Mouse (Mus musculus) liver, adult 2 months (tissue): Measurements from ENCODE around the gene Dgkd. TPM values are rescaled to one million over a fixed set of nuclear protein-coding genes. Genes with fewer than 3 reads are reported as not detected.

Experiments
- DNase-seq: peaks from one replicate; pipeline ENCODE4 v3.0.0-alpha.2; 2011; ENCODE audit warnings: low read depth, low spot score; ENCODE audit errors: extremely low read depth
- H3K27ac ChIP-seq: fragments of 200-500 bp; replicated peaks from 2 replicates; pipeline ENCODE4 v1.5.1; 2012; ENCODE audit warnings: low read depth, mild to moderate bottlenecking, control low read depth, inconsistent platforms, low read length; ENCODE audit not compliant: insufficient read depth
- H3K27me3 ChIP-seq: fragments of 200-500 bp; 2 replicates; pipeline ENCODE4 v1.6.1; 2012; ENCODE audit warnings: mild to moderate bottlenecking, moderate library complexity, low read length, inconsistent platforms; ENCODE audit not compliant: control insufficient read depth, insufficient read depth
- H3K36me3 ChIP-seq: fragments of 200-500 bp; 2 replicates; pipeline ENCODE4 v1.6.1; 2012; ENCODE audit warnings: low read length, inconsistent platforms; ENCODE audit not compliant: control insufficient read depth, insufficient read depth
- H3K4me1 ChIP-seq: fragments of 200-500 bp; 2 replicates; pipeline ENCODE4 v1.6.1; 2011; ENCODE audit warnings: low read length; ENCODE audit not compliant: control insufficient read depth, insufficient read depth
- H3K4me3 ChIP-seq: fragments of 200-500 bp; 2 replicates; pipeline ENCODE4 v1.5.1; 2011; ENCODE audit warnings: low read depth, mild to moderate bottlenecking, control low read depth, low read length, moderate library complexity; ENCODE audit not compliant: insufficient read depth
- H3K79me2 ChIP-seq: fragments of 200-500 bp; 2 replicates; pipeline ENCODE4 v1.6.1; 2012; ENCODE audit warnings: inconsistent platforms, mild to moderate bottlenecking, low read length, moderate library complexity; ENCODE audit not compliant: control insufficient read depth, insufficient read depth
- H3K9ac ChIP-seq: fragments of 200-500 bp; 2 replicates; pipeline ENCODE4 v1.6.1; 2012; ENCODE audit warnings: low read depth, mild to moderate bottlenecking, control low read depth, inconsistent platforms, low read length
- CTCF ChIP-seq: fragments of 200-500 bp; IDR thresholded peaks from 2 replicates; pipeline ENCODE4 v1.5.1; 2011; ENCODE audit warnings: low read depth, low read length, control low read depth
- POLR2A ChIP-seq: fragments of 200-500 bp; IDR thresholded peaks from 2 replicates; pipeline ENCODE4 v1.6.1; 2011; ENCODE audit warnings: low read length, control low read depth; ENCODE audit not compliant: insufficient read depth; ENCODE audit errors: extremely low read depth
- WGBS: fragments of 180-500 bp; shearing (Covaris S2); methylation state at CpG from one replicate; pipeline ENCODE4 v1.1.7; 2018; 5-methylcytosine and 5-hydroxymethylcytosine counted together
- polyA plus RNA-seq: library from polyadenylated mRNA; depleted of rRNA; stranded (reverse); fragments of >200 nt; gene quantifications from 2 replicates; pipeline ENCODE4 v1.2.3, GENCODE M21; 2012
- total RNA-seq: library from RNA; depleted of rRNA; stranded (reverse); fragments of >200 nt; gene quantifications from 2 replicates; pipeline ENCODE4 v1.2.3, GENCODE M21; 2014

Gene Dgkd
- total and polyA plus RNA-seq, 2 experiments, result 9.6 to 12.4 TPM

GRCm38 (mm10) chr1:87851344-87851743, 1.7 kb upstream of the Dgkd start:
- Histone ChIP-seq H3K27ac (no peak overlapping the region), H3K4me3 (no peak overlapping the region), H3K9ac (no peak overlapping the region), H3K27me3 (no peaks in the 10 kb centered on the region), H3K36me3 (no peaks in the 10 kb centered on the region), H3K79me2 (peaks cover 22% of the 10 kb centered on the region; the same call in 1 of the 2 replicates), H3K4me1 (peaks cover 13% of the 10 kb centered on the region; the same call in 1 of the 2 replicates)
- WGBS, result 84% methylated on average over 3 of the region's 3 CpGs
- no peak for DNase-seq
- no peak for TF ChIP-seq POLR2A
- TF ChIP-seq CTCF, result no peak

- 59% methylated on average over 5 of the region's 5 CpGs for WGBS
- peak overlapping the region; percentile 47; the same call in 1 of the 2 replicates for H3K9ac ChIP-seq
- H3K4me3 ChIP-seq, result no peak overlapping the region
- DNase-seq, result no peak
- no peak overlapping the region for H3K27ac ChIP-seq
- no peaks in the 10 kb centered on the region for H3K36me3 ChIP-seq
- TF ChIP-seq POLR2A (no peak), CTCF (no peak)
- peaks cover 22% of the 10 kb centered on the region; the same call in 1 of the 2 replicates for H3K79me2 ChIP-seq
- no peaks in the 10 kb centered on the region for H3K27me3 ChIP-seq
- H3K4me1 ChIP-seq, result peaks cover 8% of the 10 kb centered on the region; the same call in 1 of the 2 replicates
Measured at GRCm38 (mm10) chr1:87852081-87852790, 851 bp upstream of the Dgkd start.

GRCm38 (mm10) chr1:87853601-87854361, 694 bp downstream of the Dgkd start:
- Histone ChIP-seq H3K27ac (peak overlapping the region; percentile 59; the same call in 1 of the 2 replicates), H3K36me3 (no peaks in the 10 kb centered on the region), H3K4me1 (peaks cover 12% of the 10 kb centered on the region), H3K79me2 (peaks cover 30% of the 10 kb centered on the region; the same call in 1 of the 2 replicates), H3K27me3 (no peaks in the 10 kb centered on the region), H3K9ac (peak overlapping the region; percentile 91), H3K4me3 (peak overlapping the region; percentile 80)
- peak; percentile 30 for DNase-seq
- TF ChIP-seq CTCF (no peak), POLR2A (no peak)
- under 1% methylated on average over 45 of the region's 48 CpGs for WGBS

- Histone ChIP-seq H3K36me3 (no peaks in the 10 kb centered on the region), H3K4me1 (peaks cover 15% of the 10 kb centered on the region), H3K27ac (no peak overlapping the region), H3K79me2 (peaks cover 33% of the 10 kb centered on the region; the same call in 1 of the 2 replicates), H3K27me3 (no peaks in the 10 kb centered on the region), H3K4me3 (no peak overlapping the region), H3K9ac (0 out of 2 replicates have a peak overlapping the region, but pooled peaks have one; percentile 10)
- no peak for TF ChIP-seq CTCF
- no peak for TF ChIP-seq POLR2A
- no peak for DNase-seq
- 33% methylated on average over 6 of the region's 6 CpGs for WGBS
Measured at GRCm38 (mm10) chr1:87854411-87854810, 1.3 kb downstream of the Dgkd start.

- no peak overlapping the region for H3K4me3 ChIP-seq
- no peak for TF ChIP-seq POLR2A
- TF ChIP-seq CTCF, result no peak
- H3K27me3 ChIP-seq, result no peaks in the 10 kb centered on the region
- H3K9ac ChIP-seq, result no peak overlapping the region; the same call in 1 of the 2 replicates
- no peak overlapping the region for H3K27ac ChIP-seq
- WGBS, result 48% methylated on average over 2 of the region's 2 CpGs
- DNase-seq, result no peak
- no peaks in the 10 kb centered on the region for H3K36me3 ChIP-seq
- H3K4me1 ChIP-seq, result peaks cover 17% of the 10 kb centered on the region
- H3K79me2 ChIP-seq, result peaks cover 33% of the 10 kb centered on the region; the same call in 1 of the 2 replicates
Measured at GRCm38 (mm10) chr1:87854851-87855251, 1.8 kb downstream of the Dgkd start.
